Mouse (Mus musculus): ENCODE measurements around the gene Abhd5. TPM values are rescaled to one million over a fixed set of nuclear protein-coding genes. Genes with fewer than 3 reads are reported as not detected.

The Abhd5 gene
- polyA plus RNA-seq, 1 experiment: 36.3 TPM

GRCm38 (mm10) chr9:122401239-122401638 is 49.8 kb downstream of the Abhd5 start:
- Histone ChIP-seq H3K4me3 (ENCODE audit: insufficient read depth, low read depth, low read length) (no peak overlapping the region), H3K36me3 (ENCODE audit: control insufficient read depth, insufficient read depth, low read length) (no peaks in the 10 kb centered on the region), H3K27me3 (replicated peaks; ENCODE audit: control insufficient read depth, insufficient read depth, low read length) (no peaks in the 10 kb centered on the region), H3K4me1 (ENCODE audit: control insufficient read depth, insufficient read depth, low read length) (no peaks in the 10 kb centered on the region), H3K27ac (ENCODE audit: insufficient read depth, low read depth, low read length) (no peak overlapping the region)
- DNase-seq: no peak
- 88% methylated on average over 4 of the region's 4 CpGs for WGBS
- TF ChIP-seq POLR2A (IDR thresholded peaks at IDR 0.05; ENCODE audit: low read depth, low read length): no peak
- no peak for TF ChIP-seq CTCF (conservative IDR thresholded peaks at IDR 0.05; ENCODE audit: insufficient read depth, insufficient read length, low read depth, low read length)

GRCm38 (mm10) chr9:122410437-122411175 is 59.2 kb downstream of the Abhd5 start:
- Histone ChIP-seq H3K4me3 (ENCODE audit: insufficient read depth, low read depth, low read length) (no peak overlapping the region), H3K4me1 (ENCODE audit: control insufficient read depth, insufficient read depth, low read length) (no peaks in the 10 kb centered on the region), H3K36me3 (ENCODE audit: control insufficient read depth, insufficient read depth, low read length) (no peaks in the 10 kb centered on the region), H3K27me3 (replicated peaks; ENCODE audit: control insufficient read depth, insufficient read depth, low read length) (no peaks in the 10 kb centered on the region), H3K27ac (ENCODE audit: insufficient read depth, low read depth, low read length) (no peak overlapping the region)
- DNase-seq: no peak
- WGBS: 87% methylated on average over 16 of the region's 16 CpGs
- TF ChIP-seq POLR2A (IDR thresholded peaks at IDR 0.05; ENCODE audit: low read depth, low read length) (no peak), CTCF (conservative IDR thresholded peaks at IDR 0.05; ENCODE audit: insufficient read depth, insufficient read length, low read depth, low read length) (no peak)

GRCm38 (mm10) chr9:122414648-122415047 is 63.2 kb downstream of the Abhd5 start:
- DNase-seq: no peak
- TF ChIP-seq POLR2A (IDR thresholded peaks at IDR 0.05; ENCODE audit: low read depth, low read length): no peak
- TF ChIP-seq CTCF (conservative IDR thresholded peaks at IDR 0.05; ENCODE audit: insufficient read depth, insufficient read length, low read depth, low read length): no peak
- no peak overlapping the region for H3K27ac ChIP-seq (ENCODE audit: insufficient read depth, low read depth, low read length)
- WGBS: 87% methylated on average over 1 of the region's 1 CpGs
- no peaks in the 10 kb centered on the region for H3K27me3 ChIP-seq (replicated peaks; ENCODE audit: control insufficient read depth, insufficient read depth, low read length)
- H3K4me1 ChIP-seq (ENCODE audit: control insufficient read depth, insufficient read depth, low read length): no peaks in the 10 kb centered on the region
- no peak overlapping the region for H3K4me3 ChIP-seq (ENCODE audit: insufficient read depth, low read depth, low read length)
- no peaks in the 10 kb centered on the region for H3K36me3 ChIP-seq (ENCODE audit: control insufficient read depth, insufficient read depth, low read length)

- DNase-seq: no peak
- H3K4me1 ChIP-seq (ENCODE audit: control insufficient read depth, insufficient read depth, low read length): no peaks in the 10 kb centered on the region
- H3K27me3 ChIP-seq (replicated peaks; ENCODE audit: control insufficient read depth, insufficient read depth, low read length): no peaks in the 10 kb centered on the region
- H3K27ac ChIP-seq (ENCODE audit: insufficient read depth, low read depth, low read length): no peak overlapping the region
- H3K4me3 ChIP-seq (ENCODE audit: insufficient read depth, low read depth, low read length): no peak overlapping the region
- no peak for TF ChIP-seq POLR2A (IDR thresholded peaks at IDR 0.05; ENCODE audit: low read depth, low read length)
- no peak for TF ChIP-seq CTCF (conservative IDR thresholded peaks at IDR 0.05; ENCODE audit: insufficient read depth, insufficient read length, low read depth, low read length)
- 83% methylated on average over 8 of the region's 8 CpGs for WGBS
- no peaks in the 10 kb centered on the region for H3K36me3 ChIP-seq (ENCODE audit: control insufficient read depth, insufficient read depth, low read length)
Measured at GRCm38 (mm10) chr9:122415056-122415775, 63.8 kb downstream of the Abhd5 start.

- no peaks in the 10 kb centered on the region for H3K36me3 ChIP-seq (ENCODE audit: control insufficient read depth, insufficient read depth, low read length)
- H3K4me1 ChIP-seq (ENCODE audit: control insufficient read depth, insufficient read depth, low read length): no peaks in the 10 kb centered on the region
- no peaks in the 10 kb centered on the region for H3K27me3 ChIP-seq (replicated peaks; ENCODE audit: control insufficient read depth, insufficient read depth, low read length)
- no peak for TF ChIP-seq CTCF (conservative IDR thresholded peaks at IDR 0.05; ENCODE audit: insufficient read depth, insufficient read length, low read depth, low read length)
- H3K4me3 ChIP-seq (ENCODE audit: insufficient read depth, low read depth, low read length): no peak overlapping the region
- no peak overlapping the region for H3K27ac ChIP-seq (ENCODE audit: insufficient read depth, low read depth, low read length)
- DNase-seq: no peak
- 62% methylated on average over 2 of the region's 2 CpGs for WGBS
Measured at GRCm38 (mm10) chr9:122416617-122417016, 65.2 kb downstream of the Abhd5 start.

- whole genome bisulfite sequencing: 68% methylated on average over 5 of the region's 5 CpGs
- no peaks in the 10 kb centered on the region for H3K4me1 ChIP-seq (ENCODE audit: control insufficient read depth, insufficient read depth, low read length)
- DNase-seq: peak; percentile 6
- no peak overlapping the region for H3K27ac ChIP-seq (ENCODE audit: insufficient read depth, low read depth, low read length)
- no peaks in the 10 kb centered on the region for H3K36me3 ChIP-seq (ENCODE audit: control insufficient read depth, insufficient read depth, low read length)
- TF ChIP-seq CTCF (conservative IDR thresholded peaks at IDR 0.05; ENCODE audit: insufficient read depth, insufficient read length, low read depth, low read length) (no peak), POLR2A (IDR thresholded peaks at IDR 0.05; ENCODE audit: low read depth, low read length) (no peak)
- H3K4me3 ChIP-seq (ENCODE audit: insufficient read depth, low read depth, low read length): no peak overlapping the region
- H3K27me3 ChIP-seq (replicated peaks; ENCODE audit: control insufficient read depth, insufficient read depth, low read length): no peaks in the 10 kb centered on the region
Measured at GRCm38 (mm10) chr9:122420195-122420756, 68.9 kb downstream of the Abhd5 start.

Data from kidney, adult 2 months (tissue).